Mouse (Mus musculus) 3T3-L1 (cell line): ENCODE measurements at regions not wholly inside any gene's neighbourhood (a gene's known extent, or its start where the extent isn't known, plus 50 kb on each side); places are given as distances from the start of the nearest gene placed in this dataset.

Source experiments
- DNase-seq: peaks from one replicate; pipeline ENCODE4 v3.0.0-alpha.2; 2015; ENCODE audit warnings: low read depth, low spot score

- DNase-seq = no peak
These were observed 377.3 kb upstream of the Prickle1 start for GRCm38 (mm10) chr15:93972979-93973378.

GRCm38 (mm10) chr15:93961950-93962349 is 366.3 kb upstream of the Prickle1 start:
- no peak for DNase-seq

GRCm38 (mm10) chr15:93959931-93960330 is 364.2 kb upstream of the Prickle1 start:
- DNase-seq = no peak

GRCm38 (mm10) chr15:93958086-93958485 is 362.4 kb upstream of the Prickle1 start:
- DNase-seq = no peak

- no peak for DNase-seq
These were observed 361.1 kb upstream of the Prickle1 start for GRCm38 (mm10) chr15:93956801-93957200.

GRCm38 (mm10) chr15:93953548-93953947 is 357.9 kb upstream of the Prickle1 start:
- DNase-seq = no peak

- DNase-seq = no peak
These were observed 354.8 kb upstream of the Prickle1 start for GRCm38 (mm10) chr15:93950441-93950840.

- no peak for DNase-seq
These were observed 353.2 kb upstream of the Prickle1 start for GRCm38 (mm10) chr15:93948902-93949301.

GRCm38 (mm10) chr15:93943545-93943944 is 347.9 kb upstream of the Prickle1 start:
- no peak for DNase-seq

- DNase-seq = no peak
These were observed 337.3 kb upstream of the Prickle1 start for GRCm38 (mm10) chr15:93932971-93933496.

- DNase-seq = no peak
These were observed 331.2 kb upstream of the Prickle1 start for GRCm38 (mm10) chr15:93926842-93927241.

- no peak for DNase-seq
These were observed 330.6 kb upstream of the Prickle1 start for GRCm38 (mm10) chr15:93926262-93926661.

GRCm38 (mm10) chr15:93921457-93922234 is 326.0 kb upstream of the Prickle1 start:
- DNase-seq = peak; percentile 14

GRCm38 (mm10) chr15:93920996-93921395 is 325.3 kb upstream of the Prickle1 start:
- no peak for DNase-seq

- no peak for DNase-seq
These were observed 323.9 kb upstream of the Prickle1 start for GRCm38 (mm10) chr15:93919577-93919976.

GRCm38 (mm10) chr15:93916856-93917255 is 321.2 kb upstream of the Prickle1 start:
- DNase-seq = peak; percentile 41

GRCm38 (mm10) chr15:93913462-93913861 is 317.8 kb upstream of the Prickle1 start:
- DNase-seq = no peak

GRCm38 (mm10) chr15:93913041-93913440 is 317.4 kb upstream of the Prickle1 start:
- no peak for DNase-seq

- no peak for DNase-seq
These were observed 315.3 kb upstream of the Prickle1 start for GRCm38 (mm10) chr15:93910981-93911431.

- DNase-seq = no peak
These were observed 314.5 kb upstream of the Prickle1 start for GRCm38 (mm10) chr15:93910158-93910557.

GRCm38 (mm10) chr15:93903671-93904603 is 308.2 kb upstream of the Prickle1 start:
- DNase-seq = no peak

GRCm38 (mm10) chr15:93882826-93883225 is 287.1 kb upstream of the Prickle1 start:
- no peak for DNase-seq
